ENCODE assay signal across 31 mouse cellular contexts in genomic region chr11:79630521-79630920, GRCm38 (mm10). TPM values are rescaled to one million over a fixed set of nuclear protein-coding genes. Genes with fewer than 3 reads are reported as not detected.
DNase-seq lines count a peak whose midpoint lies in the region; ATAC-seq lines count a peak whose summit lies in the region.
"Had no signal": no experiment of that assay in that cellular context is flagged by ENCODE, and none has a peak within 500 bp of the region (broad histone marks: within the 10 kb centered on the region; RNA-seq: fewer than 3 reads in every experiment).

No protein-coding gene starts in this region.

- ATAC-seq in embryonic facial prominence, embryonic 12.5 days (ENCODE audit: insufficient number of reproducible peaks, insufficient read depth, low FRiP score, low TSS enrichment) = no peak
- peak; percentile 66; the same call in 1 of the 2 replicates for ATAC-seq in kidney, embryonic 14.5 days (ENCODE audit: low FRiP score, low TSS enrichment)
- peak; percentile 76; the same call in 1 of the 2 replicates for ATAC-seq in kidney, embryonic 16.5 days (ENCODE audit: low FRiP score, low TSS enrichment)
- ATAC-seq in limb, embryonic 13.5 days (ENCODE audit: low FRiP score, low read depth) = no peak
- ATAC-seq: forebrain, embryonic 14.5 days; inflammation-experienced regulatory T-cells, adult 6 months; Patski had no signal

- H3K4me2 ChIP-seq in embryonic facial prominence, embryonic 12.5 days (replicated peaks) = no peak overlapping the region
- no peak overlapping the region for H3K4me2 ChIP-seq in kidney, embryonic 14.5 days (replicated peaks; ENCODE audit: low read depth, low read length)
- no peak overlapping the region for H3K4me2 ChIP-seq in kidney, embryonic 16.5 days (replicated peaks; ENCODE audit: low read depth, low read length)
- H3K4me2 ChIP-seq in limb, embryonic 13.5 days (replicated peaks) = no peak overlapping the region
- H3K4me2 ChIP-seq: embryonic facial prominence, embryonic 15.5 days; heart, embryonic 12.5 days; hindbrain, embryonic 14.5 days; liver, embryonic 11.5 days; lung, embryonic 15.5 days; midbrain, embryonic 12.5 days; neural tube, embryonic 13.5 days had no signal

- H3K4me3 ChIP-seq in embryonic facial prominence, embryonic 12.5 days = no peak overlapping the region
- no peak overlapping the region for H3K4me3 ChIP-seq in embryonic facial prominence, embryonic 10.5 days
- H3K4me3 ChIP-seq in kidney, embryonic 14.5 days (ENCODE audit: low read length) = no peak overlapping the region
- H3K4me3 ChIP-seq in kidney, embryonic 16.5 days (ENCODE audit: low read length) = no peak overlapping the region
- H3K4me3 ChIP-seq in limb, embryonic 13.5 days = no peak overlapping the region
- H3K4me3 ChIP-seq: embryonic facial prominence, embryonic 15.5 days; gastrocnemius, adult 2 months; heart, embryonic 12.5 days; lung, embryonic 15.5 days; midbrain, embryonic 12.5 days; neural tube, embryonic 13.5 days had no signal

- no peak overlapping the region for H3K9ac ChIP-seq in embryonic facial prominence, embryonic 12.5 days
- no peak overlapping the region for H3K9ac ChIP-seq in kidney, embryonic 14.5 days (ENCODE audit: low read depth, low read length)
- 0 out of 2 replicates have a peak overlapping the region, but pooled peaks have one; percentile 27 for H3K9ac ChIP-seq in kidney, embryonic 16.5 days (replicated peaks; ENCODE audit: low read length)
- 0 out of 2 replicates have a peak overlapping the region, but pooled peaks have one; percentile 19 for H3K9ac ChIP-seq in limb, embryonic 13.5 days
- H3K9ac ChIP-seq: embryonic facial prominence, embryonic 15.5 days; heart, embryonic 12.5 days; hindbrain, embryonic 14.5 days; lung, embryonic 15.5 days; midbrain, embryonic 12.5 days; neural tube, embryonic 13.5 days had no signal

- WGBS in embryonic facial prominence, embryonic 12.5 days = 33% methylated on average over 6 of the region's 6 CpGs
- WGBS in embryonic facial prominence, embryonic 10.5 days = 36% methylated on average over 6 of the region's 6 CpGs
- WGBS in kidney, embryonic 14.5 days = 31% methylated on average over 6 of the region's 6 CpGs
- WGBS in kidney, embryonic 16.5 days = 23% methylated on average over 6 of the region's 6 CpGs
- 44% methylated on average over 6 of the region's 6 CpGs for WGBS in limb, embryonic 13.5 days

- no peaks in the 10 kb centered on the region for H3K36me3 ChIP-seq in embryonic facial prominence, embryonic 12.5 days
- peaks cover under 1% of the 10 kb centered on the region; the same call in 1 of the 2 replicates for H3K36me3 ChIP-seq in embryonic facial prominence, embryonic 10.5 days (replicated peaks)
- H3K36me3 ChIP-seq in kidney, embryonic 14.5 days (ENCODE audit: control insufficient read depth, insufficient read depth, low read length) = no peaks in the 10 kb centered on the region
- H3K36me3 ChIP-seq in kidney, embryonic 16.5 days (ENCODE audit: insufficient read depth, low read length) = no peaks in the 10 kb centered on the region
- H3K36me3 ChIP-seq in limb, embryonic 13.5 days = no peaks in the 10 kb centered on the region
- H3K36me3 ChIP-seq: embryonic facial prominence, embryonic 15.5 days; G1E; heart, embryonic 12.5 days; lung, embryonic 15.5 days had no signal

- no peaks in the 10 kb centered on the region for H3K27me3 ChIP-seq in embryonic facial prominence, embryonic 12.5 days
- no peaks in the 10 kb centered on the region for H3K27me3 ChIP-seq in embryonic facial prominence, embryonic 10.5 days (replicated peaks; ENCODE audit: low read depth, poor library complexity, severe bottlenecking)
- no peaks in the 10 kb centered on the region for H3K27me3 ChIP-seq in kidney, embryonic 14.5 days (ENCODE audit: control insufficient read depth, insufficient read depth, low read length)
- H3K27me3 ChIP-seq in kidney, embryonic 16.5 days (ENCODE audit: insufficient read depth, low read length) = no peaks in the 10 kb centered on the region
- no peaks in the 10 kb centered on the region for H3K27me3 ChIP-seq in limb, embryonic 13.5 days
- H3K27me3 ChIP-seq: embryonic facial prominence, embryonic 15.5 days; heart, embryonic 12.5 days; lung, embryonic 15.5 days; midbrain, embryonic 12.5 days; neural tube, embryonic 13.5 days; Patski had no signal

- no peaks in the 10 kb centered on the region for H3K9me3 ChIP-seq in embryonic facial prominence, embryonic 12.5 days
- 0 out of 2 replicates have a peak, but pooled peaks cover under 1% of the 10 kb centered on the region for H3K9me3 ChIP-seq in embryonic facial prominence, embryonic 10.5 days
- H3K9me3 ChIP-seq in kidney, embryonic 14.5 days (ENCODE audit: control insufficient read depth, low read length) = no peaks in the 10 kb centered on the region
- no peaks in the 10 kb centered on the region for H3K9me3 ChIP-seq in kidney, embryonic 16.5 days (ENCODE audit: low read length)
- H3K9me3 ChIP-seq in limb, embryonic 13.5 days = no peaks in the 10 kb centered on the region; the same call in 1 of the 2 replicates
- H3K9me3 ChIP-seq: embryonic facial prominence, embryonic 15.5 days; G1E; lung, embryonic 15.5 days; midbrain, embryonic 12.5 days; neural tube, embryonic 13.5 days had no signal

- no peaks in the 10 kb centered on the region for H3K4me1 ChIP-seq in embryonic facial prominence, embryonic 12.5 days
- peaks cover 26% of the 10 kb centered on the region for H3K4me1 ChIP-seq in embryonic facial prominence, embryonic 10.5 days
- 0 out of 2 replicates have a peak, but pooled peaks cover 6% of the 10 kb centered on the region for H3K4me1 ChIP-seq in kidney, embryonic 14.5 days (ENCODE audit: control insufficient read depth, insufficient read depth, low read length)
- H3K4me1 ChIP-seq in kidney, embryonic 16.5 days (ENCODE audit: insufficient read depth, low read length) = peaks cover 15% of the 10 kb centered on the region
- peaks cover 15% of the 10 kb centered on the region for H3K4me1 ChIP-seq in limb, embryonic 13.5 days
- H3K4me1 ChIP-seq: embryonic facial prominence, embryonic 15.5 days; lung, embryonic 15.5 days; neural tube, embryonic 13.5 days had no signal

- H3K27ac ChIP-seq in embryonic facial prominence, embryonic 12.5 days = peak overlapping the region; percentile 51; the same call in 1 of the 2 replicates
- H3K27ac ChIP-seq in embryonic facial prominence, embryonic 10.5 days (replicated peaks) = no peak overlapping the region
- peak overlapping the region; percentile 62; the same call in 1 of the 2 replicates for H3K27ac ChIP-seq in kidney, embryonic 14.5 days (ENCODE audit: low read depth, low read length)
- H3K27ac ChIP-seq in kidney, embryonic 16.5 days (ENCODE audit: low read length) = peak overlapping the region; percentile 95
- peak overlapping the region; percentile 58; the same call in 1 of the 2 replicates for H3K27ac ChIP-seq in limb, embryonic 13.5 days
- H3K27ac ChIP-seq: embryonic facial prominence, embryonic 15.5 days; gastrocnemius, adult 2 months; hindbrain, embryonic 14.5 days; lung, embryonic 15.5 days; midbrain, embryonic 12.5 days; neural tube, embryonic 13.5 days had no signal

- DNase-seq in embryonic facial prominence, embryonic 10.5 days (ENCODE audit: low spot score) = no peak
- DNase-seq in kidney, adult 9 months = no peak
- no peak for DNase-seq in frontal cortex, postnatal 14 days (ENCODE audit: low spot score in 2 of 2)
- DNase-seq: adrenal gland, postnatal 10 days; cerebellum, adult 11 months; cerebellum, adult 9-10 months; cerebellum, postnatal 36 days; embryo, embryonic 11 days; gastrocnemius, adult 2 months; gastrocnemius, postnatal 36 days; heart, adult 18-20 months; heart, postnatal 4 days; left cerebral cortex, postnatal 4 days; thymus, adult 2 months; thymus, postnatal 36 days had no signal

RNA-seq across cellular contexts. Expression of gene Rab11fip4, which starts 39.5 kb away (rescaled TPM):
- 12.1 and 14.9 TPM in 2 replicates for polyA plus RNA-seq in embryonic facial prominence, embryonic 12.5 days (2016; fragmentation: Nextera tagmentation; extraction: Ambion mirVana)
- 15.8 and 16.3 TPM in 2 replicates for polyA plus RNA-seq in embryonic facial prominence, embryonic 10.5 days (2016; fragmentation: Nextera tagmentation; extraction: Ambion mirVana)
- 4.8 and 7.1 TPM in 2 replicates for polyA plus RNA-seq in kidney, embryonic 14.5 days (2014; fragmentation: Nextera tagmentation; extraction: Ambion mirVana)
- polyA plus RNA-seq in kidney, embryonic 16.5 days (2015; fragmentation: Nextera tagmentation; extraction: Ambion mirVana) = 11.0 and 11.4 TPM in 2 replicates
- 10.7 and 12.4 TPM in 2 replicates for polyA plus RNA-seq in limb, embryonic 13.5 days (2015; fragmentation: Nextera tagmentation; extraction: Ambion mirVana)
- polyA plus RNA-seq: G1E; heart, postnatal 0 days had no signal

Comparison
In these comparisons a context has a peak if more than half of its experiments do, and no peak if none do; other contexts are left out.
1. H3K9ac ChIP-seq: peak in kidney, embryonic 16.5 days (single experiment) and limb, embryonic 13.5 days (single experiment); none in embryonic facial prominence, embryonic 12.5 days (single experiment) and kidney, embryonic 14.5 days (single experiment).
2. ATAC-seq: peak in kidney, embryonic 14.5 days (single experiment) and kidney, embryonic 16.5 days (single experiment); none in embryonic facial prominence, embryonic 12.5 days (single experiment) and limb, embryonic 13.5 days (single experiment).